Mouse (Mus musculus): ENCODE measurements around the gene Cdc5l.

DNA sequence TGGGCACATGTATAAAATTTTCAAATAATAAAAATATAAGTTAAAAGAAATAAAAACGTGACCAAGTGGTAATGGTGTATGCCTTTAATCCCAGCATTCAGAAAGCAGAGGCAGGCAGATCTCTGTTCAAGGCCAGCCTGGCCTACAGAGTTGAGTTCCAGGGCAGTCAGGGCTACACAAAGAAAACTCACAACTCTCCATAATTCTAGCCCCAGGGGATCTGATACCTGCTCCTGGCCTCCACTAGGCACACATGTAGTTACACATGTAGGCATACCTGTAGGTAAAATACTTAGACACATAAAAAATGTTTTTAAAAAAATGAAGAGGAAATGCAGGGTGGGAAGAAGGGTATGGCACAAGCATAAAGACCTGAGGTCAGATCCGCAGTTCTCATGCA is 21.3 kb upstream of the Cdc5l start:
- TF ChIP-seq CTCF (IDR thresholded peaks at IDR 0.05; ENCODE audit: low read depth) (no peak), EP300 (IDR thresholded peaks at IDR 0.05; ENCODE audit: low read depth) (no peak)
